Mouse (Mus musculus) naive thymus-derived CD4-positive, alpha-beta T cell, adult 2 months (primary cell): ENCODE results near the gene Barx1.

Source experiments
- DNase-seq: peaks from one replicate; pipeline ENCODE4 v3.0.0-alpha.2; 2011; ENCODE audit warnings: low read depth

Barx1 gene

DNA sequence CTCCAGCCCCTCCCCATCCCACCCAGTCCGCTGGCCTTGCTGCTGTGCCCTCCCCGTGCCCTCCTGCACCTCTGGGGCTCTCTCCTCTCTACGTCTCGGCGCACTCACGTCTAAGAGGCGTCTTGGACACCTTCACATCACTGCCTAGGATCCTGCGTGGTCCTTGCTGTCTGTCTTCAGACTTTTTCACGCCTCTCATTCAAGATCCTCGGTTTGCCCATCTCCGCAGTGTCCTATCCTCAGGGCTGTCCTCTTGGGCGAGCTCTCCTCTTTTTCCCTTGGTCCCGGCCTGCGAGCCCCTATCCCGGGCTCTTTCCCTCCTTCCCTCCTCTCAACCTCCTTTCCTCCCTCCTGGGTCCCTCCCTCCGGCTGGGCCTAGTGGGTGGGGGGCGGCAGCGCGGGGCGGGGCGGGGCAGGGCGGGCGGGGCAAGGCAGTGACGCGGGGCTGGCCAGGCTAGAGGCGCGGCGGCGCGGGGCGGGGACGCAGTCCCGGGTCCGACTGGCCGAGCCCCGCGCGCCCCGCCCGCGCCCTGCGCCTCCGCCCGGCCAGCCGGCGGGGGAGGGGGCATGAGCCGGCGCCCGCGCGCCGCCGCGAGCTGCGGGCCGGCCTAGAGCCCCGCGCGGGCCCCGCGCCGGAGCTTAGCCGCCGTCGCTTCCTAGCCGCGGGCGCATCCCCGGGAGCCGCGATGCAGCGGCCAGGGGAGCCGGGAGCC, at the start of gene Barx1:
Barx1 (plus strand) TSS at position 568 of the 713 bp plus-strand sequence.
- no peak for DNase-seq

DNA sequence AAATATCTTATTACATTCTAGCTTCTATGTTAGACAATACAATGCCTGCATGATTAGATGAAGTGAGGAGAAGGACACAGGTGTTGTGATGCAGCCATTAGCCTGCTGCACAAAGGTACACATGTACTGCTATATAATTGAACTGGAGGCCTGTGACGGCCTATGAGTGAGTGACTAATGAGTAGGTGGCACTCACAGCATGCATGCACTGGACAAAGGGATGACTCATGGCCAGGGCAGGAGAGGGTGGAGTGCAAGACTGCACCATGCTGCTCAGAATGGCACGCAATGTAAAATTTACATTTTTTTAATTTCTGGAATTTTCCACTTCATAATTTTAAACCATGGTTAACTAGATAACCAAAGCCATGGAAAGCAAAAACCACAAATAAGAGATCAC, 48.3 kb upstream of the Barx1 start:
- DNase-seq, result no peak

DNA sequence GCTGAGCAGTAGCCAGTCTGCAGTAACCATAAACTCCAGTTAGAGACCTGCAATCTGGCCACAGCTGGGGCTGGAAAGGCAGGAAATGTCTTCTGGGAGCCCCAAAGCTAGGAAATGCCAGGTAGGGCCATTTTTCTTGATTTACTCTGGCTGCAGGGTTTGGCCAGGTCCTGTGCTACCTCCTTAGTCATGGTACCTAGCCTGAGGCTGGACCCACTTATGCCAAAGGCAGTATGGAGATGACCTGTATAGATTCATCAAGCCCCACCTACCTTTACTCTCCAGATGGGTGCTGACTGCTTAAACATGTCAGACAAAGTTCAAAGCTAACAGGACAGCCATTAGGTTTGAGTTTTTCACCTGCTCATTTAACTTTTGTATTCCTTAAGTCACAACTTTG, 45.0 kb upstream of the Barx1 start:
- no peak for DNase-seq

DNA sequence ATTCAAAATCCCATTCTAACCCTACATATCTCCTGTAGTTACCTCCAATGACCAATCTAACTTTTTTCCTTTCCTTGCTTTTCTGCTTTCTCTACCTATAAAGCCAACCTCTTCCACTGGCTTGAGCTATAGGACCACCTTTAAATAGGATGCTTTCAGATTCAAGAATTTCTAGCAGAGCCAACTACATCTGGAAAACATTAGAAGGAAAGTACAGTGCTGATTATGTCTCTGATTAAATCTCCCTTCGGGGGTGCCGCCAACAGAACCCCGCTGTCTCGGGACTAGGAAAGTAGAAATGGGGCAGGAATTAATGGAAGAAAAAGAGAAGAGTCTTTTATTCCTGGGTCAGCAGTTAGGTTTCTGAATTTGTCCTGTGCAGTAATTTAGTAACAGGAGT, 43.9 kb upstream of the Barx1 start:
- DNase-seq, result no peak

DNA sequence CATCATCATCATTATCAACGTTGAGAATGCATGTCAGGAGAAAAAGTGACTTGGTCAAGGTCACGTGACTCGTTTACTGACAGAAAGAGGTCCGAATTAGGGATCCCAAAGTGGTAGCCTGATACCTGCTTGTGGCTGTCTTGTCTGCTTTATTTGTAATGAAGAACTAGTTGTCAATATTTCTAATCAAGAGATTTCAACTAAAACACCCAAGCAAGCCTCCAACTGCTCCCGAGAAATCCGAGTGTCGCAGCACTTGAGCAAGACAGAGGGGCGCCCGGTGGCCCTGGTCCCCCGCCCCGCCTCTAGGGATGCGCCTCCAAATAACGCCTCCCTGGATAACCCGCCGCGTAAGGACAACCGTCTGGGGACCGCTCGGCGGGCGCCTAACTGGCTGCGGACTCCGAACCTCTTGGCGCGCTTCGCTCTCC, 37.8 kb upstream of the Barx1 start:
- no peak for DNase-seq

DNA sequence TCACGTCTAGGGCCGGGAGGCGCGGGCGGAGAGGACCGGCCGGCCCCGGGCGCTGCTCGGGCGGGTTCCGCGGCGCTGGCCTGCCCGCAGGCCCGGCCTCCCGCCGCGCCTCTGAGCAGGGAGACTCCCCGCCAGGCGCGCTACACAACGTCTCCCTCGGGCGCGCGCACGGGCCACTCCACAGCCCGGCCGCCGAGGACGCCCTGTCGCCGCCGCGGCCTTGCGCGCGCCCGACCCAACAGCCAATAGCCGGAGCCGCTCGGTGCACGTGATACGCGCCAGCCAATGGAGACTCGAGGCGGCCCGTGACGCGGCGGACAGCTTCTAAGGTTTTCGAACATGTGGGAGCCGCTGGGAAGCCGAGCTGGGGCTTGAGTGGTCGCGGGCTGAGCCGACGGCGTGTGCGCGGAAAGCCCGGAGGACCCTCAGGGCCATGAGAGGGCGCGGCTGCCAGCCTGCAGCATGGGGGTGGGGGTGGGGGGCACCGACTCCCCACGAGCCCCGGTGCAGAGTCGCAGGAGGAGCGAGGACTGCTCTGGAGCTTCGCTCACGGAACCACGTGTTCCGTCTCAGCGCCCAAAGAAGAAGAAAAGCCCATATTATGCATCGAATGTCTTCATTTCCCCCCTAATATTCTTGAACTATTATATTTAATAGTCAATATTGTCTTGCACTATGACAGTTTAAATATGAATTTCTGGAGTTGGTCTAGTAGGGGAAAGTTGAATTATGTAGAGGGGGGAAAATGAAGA, 37.2 kb upstream of the Barx1 start, which contains the start of gene Ptpdc1:
Ptpdc1 (minus strand) TSS at position 232 of the 752 bp plus-strand sequence.
- DNase-seq, result peak; percentile 96

DNA sequence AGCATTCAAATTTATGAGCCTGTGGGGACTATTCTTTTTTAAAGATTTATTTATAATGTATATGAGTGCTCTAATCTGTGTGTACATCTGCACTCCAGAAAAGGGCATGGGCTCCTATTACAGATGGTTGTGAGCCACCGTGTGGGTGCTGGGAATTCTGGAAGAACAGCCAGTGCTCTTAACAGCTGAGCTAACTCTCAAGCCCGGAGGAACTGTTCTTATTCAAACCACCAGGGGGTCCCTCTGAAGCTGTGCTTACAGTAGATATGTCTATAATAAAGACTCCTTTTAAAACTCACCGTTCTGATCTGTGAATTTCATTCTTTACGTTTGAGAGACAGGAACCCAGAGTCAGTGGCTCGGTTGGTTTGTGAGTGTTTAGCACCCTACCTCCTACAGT, 31.1 kb upstream of the Barx1 start:
- no peak for DNase-seq

DNA sequence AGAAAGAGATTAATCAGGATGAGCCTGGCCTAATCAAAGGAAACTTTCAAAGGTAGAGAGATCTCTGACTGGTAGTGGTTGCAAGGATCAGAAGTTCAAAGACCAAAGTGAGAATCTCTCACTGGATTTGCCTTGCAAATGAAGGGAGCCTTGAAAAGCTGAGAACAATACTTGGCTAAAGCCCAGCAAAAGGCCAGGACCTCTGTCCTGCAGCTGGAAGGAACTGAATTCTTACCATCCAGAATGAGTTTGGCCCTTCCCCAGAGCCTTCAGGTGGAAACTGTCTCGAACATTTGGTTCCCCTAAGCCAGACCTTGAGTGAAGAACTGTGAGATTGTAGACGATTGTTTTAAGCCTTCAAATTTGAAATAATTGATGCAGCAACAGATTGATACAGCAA, 25.1 kb upstream of the Barx1 start:
- DNase-seq, result no peak

DNA sequence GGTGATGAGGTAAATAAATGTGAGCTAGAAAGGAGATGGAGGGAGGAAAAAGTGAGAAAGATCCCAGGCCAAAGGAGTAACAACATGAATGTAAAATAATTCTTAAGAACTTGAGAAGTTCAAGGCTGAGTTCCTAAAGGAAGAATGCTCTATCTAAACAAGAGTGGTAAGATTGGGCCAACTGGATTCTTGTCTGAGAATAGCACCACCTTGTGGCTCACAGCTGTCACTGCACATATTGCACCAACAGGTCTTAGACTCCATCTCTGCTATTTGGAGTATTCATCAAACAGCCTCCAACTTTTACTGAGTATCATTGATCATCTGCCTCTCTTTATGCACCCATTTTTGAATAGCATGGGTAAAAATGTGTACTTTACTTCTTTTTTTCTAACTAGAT, 23.2 kb upstream of the Barx1 start:
- DNase-seq, result peak; percentile 74

DNA sequence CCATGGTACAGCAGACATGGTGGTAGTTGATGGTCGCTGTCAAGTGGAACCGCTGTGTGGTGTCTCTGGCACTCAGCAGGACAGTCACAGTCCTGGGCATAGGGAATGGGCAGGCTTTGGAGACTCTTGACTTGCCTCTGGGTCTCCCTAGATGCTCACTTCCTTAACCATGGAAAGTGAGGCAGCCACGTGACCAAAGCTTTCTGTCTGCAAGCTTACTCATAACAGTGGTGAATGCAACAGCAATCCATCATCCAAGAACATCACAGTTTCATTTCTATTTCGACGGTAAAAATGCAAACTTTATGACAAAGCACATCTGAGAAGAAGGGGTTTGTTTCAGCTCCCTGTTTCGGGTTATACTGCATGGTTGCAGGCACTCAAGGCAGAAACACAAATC, 19.7 kb upstream of the Barx1 start:
- no peak for DNase-seq

DNA sequence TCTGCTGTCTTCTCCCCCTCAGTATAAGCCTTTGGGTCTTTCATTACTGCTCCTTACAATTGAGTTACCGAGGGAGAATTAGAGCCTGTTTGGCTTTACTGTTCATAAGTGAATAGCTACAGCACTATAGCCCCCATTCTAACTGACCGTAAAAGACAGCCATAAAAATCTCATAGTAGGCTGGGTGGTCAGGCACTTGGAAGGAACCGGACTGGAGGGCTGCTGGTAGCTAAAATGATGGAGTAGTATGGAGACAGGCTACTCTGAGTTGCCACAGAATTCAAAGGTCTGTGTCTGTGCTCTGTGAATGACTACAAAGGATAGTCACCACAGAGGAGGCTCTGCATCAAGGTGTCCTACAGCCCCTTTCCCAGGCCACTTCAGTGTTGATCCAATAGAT, 18.8 kb upstream of the Barx1 start:
- no peak for DNase-seq

DNA sequence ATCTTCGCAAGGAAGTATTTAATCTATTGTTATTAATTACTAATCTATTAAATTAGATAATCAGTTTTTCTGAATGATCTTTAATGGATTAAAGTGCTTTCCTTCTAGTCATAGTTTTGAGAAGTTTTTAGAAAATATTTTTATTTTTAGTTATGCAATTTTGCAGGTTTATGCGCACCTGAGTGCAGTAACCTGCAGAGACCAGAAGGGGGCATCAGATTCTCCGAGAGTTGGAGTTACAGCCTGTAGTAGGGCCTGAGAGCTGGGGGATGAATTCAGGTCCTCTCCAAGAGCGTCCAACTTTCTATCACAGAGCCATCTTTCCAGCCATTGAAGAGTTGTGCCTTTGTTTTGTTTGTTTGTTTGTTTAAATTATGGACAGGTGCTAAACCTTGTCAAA, 16.1 kb upstream of the Barx1 start:
- no peak for DNase-seq

DNA sequence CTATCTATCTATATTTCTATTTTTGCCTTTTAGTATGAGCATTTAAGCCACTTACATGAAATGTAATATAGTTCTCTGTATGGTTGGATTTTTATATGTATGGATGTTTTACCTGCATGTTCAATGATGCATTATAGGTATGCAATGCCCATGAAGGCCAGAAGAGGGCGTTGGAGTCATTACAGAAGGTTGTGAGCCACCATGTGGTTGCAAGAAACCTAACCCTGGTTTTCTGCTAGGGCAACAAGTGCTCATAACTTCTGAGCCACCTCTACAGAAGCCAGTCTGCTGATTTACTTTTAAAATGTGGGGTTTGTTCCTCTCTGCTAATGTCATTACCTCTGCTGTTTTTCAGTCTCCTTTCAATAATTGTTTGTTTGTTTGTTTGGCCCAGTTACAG, 12.2 kb upstream of the Barx1 start:
- peak; percentile 38 for DNase-seq

DNA sequence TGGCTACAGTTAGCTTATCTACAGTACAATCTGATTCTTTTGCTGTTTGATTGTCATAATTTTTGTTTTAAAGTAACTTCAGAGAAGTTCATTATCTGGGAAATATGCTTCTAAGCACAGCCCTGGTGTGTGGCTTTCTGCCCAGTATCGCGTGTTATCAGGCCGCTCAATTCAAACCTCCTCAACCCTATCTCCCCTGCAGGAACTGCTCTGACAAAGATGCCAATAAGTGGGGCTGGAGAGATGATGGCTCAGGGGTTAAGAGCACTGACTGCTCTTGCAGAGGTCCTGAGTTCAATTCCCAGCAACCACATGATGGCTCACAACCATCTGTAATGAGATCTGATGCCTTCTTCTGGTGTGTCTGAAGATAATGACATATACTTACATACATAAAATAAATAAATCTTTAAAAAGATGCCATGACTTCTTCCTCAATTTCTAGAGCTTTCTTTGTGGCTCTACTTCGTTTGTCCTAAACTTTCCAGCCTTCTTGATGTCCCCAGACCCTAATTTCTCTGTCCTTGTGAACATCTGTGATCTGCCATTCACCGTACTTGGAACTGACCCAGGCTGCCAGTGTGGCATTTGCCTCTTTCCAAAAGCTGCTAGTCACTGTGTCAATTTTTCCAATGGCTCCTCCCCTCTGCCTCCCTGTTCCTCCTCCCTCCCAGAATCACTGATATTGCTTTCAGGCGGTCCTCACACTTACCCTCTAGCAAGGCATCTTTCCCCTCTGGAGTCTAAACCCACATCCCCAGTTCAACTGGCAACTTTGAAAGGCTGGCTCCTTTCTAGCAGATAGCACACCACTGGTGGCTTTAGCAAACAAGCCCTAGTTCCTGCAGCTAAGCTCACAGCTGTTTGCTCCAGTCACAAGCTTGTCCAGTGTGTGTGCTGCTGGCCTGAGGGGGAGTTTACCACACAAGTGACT, 11.4 kb upstream of the Barx1 start:
- DNase-seq, result no peak

DNA sequence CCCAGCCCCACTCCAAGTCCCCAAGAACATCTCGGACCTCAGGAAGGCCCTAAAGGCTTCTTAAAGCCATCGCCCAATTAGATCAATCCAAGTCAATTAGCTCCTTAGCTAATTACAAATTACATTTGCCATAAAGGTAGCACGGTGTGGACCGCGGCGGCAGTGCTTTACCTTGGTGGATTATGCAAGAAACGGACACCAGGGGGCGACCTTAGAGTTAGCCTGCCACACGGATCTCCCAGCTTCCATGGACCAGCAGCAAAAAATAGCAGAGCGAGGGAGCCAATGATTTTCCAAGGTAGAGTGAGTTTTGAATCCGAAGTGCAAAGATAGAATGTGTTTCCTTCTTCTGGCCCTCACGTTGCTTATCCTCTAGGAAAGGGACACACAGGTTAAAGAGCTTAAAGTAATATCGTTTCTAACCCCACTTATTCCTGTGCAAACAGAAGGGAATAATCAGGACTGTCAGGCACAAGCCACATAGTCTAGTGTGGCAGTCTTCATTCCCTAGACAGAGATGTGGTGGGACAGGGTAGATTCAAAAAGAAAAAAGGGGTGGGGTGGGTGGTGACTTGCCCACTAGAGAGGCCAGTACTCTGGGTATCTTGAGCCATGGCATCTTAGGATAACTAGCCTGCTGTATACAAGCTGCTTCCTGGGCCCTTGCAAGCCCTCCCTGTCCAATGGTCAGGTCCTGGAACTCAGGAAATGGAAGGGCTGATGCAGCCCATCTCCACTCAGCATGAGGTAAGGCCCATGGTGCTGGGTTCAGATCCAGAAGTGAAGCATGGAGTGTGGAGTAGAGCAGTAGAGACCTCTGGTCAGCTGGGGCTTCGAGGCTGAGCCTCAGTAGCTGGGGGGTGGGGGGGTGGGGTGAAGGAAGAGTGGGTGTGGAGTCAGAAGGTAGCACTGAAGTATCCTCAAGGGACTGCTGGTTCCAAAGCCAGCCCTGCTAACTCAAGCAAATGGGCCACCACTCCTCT, 8.7 kb upstream of the Barx1 start:
- DNase-seq, result peak; percentile 70

DNA sequence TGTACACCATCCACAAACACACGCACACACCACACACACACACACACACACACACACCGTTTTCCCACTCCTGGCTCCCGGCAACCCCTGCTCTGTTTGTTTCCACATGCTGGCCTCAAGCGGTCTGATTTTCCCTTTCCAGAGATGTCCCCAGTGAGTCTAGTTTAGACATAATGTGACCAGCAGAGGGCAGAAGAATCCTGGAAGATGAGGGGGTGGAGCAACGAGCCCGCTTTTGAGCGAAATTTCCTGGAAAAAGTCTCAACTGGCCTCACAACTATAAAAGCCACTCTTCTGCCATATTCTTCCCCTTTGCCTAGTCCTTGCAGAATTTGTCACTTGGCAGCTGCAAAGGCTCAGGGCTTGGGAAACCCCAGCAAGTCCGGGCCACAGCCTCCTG, 7.2 kb upstream of the Barx1 start:
- peak; percentile 47 for DNase-seq

DNA sequence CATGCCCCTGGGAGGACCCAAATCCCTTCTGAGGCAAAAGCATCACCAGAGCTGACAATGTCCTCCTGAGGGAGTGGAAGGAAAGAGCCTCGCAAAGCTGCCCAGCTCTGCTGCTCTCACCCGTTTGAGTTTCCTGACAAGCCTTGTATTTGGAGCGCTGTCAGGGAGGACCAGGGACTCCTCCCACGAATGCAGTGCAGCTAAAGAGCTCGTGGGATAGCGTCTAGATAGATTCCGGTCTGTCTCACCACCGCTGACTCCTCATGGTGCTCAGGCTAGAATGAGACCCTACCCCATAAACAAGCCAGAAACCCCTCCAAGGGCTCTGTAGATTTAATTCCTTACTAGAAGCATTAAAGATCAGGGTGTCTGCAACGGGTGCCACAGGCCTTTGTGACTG, 5.0 kb upstream of the Barx1 start:
- DNase-seq, result no peak

DNA sequence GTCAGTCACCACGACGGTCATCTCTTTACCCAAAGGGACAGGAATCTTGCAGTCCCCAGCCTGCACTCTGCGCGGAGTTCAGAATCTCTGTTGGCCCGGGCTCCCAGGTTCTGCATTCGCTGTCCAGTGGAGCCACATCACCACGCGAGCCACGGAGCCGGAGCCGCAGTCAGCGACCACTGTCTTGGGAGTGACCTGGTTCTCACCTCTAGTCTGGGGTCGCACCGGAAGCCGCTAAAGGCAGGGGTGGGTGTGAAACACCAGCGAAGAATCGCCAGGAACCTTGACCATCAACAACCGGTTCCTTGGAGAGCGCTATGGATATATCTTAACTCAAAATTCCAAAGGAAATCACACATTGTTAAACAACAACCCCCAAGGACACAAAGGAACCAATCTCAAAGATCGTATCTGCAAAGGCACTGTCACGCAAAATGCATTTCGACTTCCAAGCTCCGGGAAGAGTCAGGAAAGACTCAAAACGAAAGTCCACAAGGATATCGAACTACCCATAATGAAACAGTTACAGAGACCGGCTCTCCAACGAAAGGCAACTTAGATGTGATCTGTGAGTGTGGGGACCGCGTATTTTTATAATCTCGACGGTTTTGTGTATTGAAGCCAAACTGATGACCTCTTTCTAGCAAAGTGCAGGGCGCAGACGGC, 4.1 kb upstream of the Barx1 start:
- no peak for DNase-seq

DNA sequence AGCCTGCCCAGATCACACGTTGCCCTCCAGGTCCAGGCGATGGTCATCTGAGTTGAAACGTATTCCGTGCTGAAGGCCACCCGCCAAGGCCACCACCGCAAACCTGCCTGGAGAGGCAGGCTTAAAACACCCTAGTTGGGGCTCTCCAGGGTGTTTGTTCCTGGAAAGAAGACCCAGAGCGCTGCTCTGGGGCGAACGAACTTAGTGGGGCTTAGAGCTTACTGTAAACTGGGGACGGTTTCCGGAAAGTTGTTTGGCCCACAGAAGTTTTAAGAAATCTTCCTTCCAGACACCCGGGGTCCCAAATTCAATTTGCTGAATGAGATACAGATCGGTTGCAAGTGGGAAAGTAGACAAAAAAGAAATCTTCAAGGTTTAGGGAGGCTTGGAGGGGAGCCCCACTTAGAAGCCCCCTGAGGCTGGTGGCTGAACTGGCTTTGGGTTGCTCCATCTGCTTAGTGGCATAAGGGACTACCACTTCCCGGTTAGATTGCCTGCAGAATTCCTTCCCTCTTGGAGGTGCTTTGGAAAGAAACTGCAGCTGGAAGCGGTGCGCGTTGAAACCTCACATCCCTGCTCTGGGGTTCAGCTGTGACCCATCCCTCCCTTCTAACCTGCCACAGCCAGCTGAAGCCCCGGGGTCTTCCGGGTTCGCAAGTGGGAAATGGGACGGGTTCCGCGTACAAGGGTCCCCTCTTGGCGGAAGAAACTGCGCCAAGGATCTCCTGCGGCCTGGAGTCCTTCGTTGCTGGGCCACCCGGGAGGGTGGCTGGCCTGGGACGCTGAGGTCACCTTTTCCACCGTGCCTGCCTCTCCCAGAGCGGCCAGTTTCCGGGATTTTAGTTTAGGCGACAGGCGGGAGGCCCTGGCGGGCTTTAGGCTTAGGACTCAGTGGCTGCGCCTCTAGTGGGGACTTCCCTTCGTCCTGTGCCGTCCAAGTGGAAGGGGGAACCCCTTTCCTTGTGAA, 3.3 kb upstream of the Barx1 start:
- DNase-seq, result no peak
